Mouse (Mus musculus) bone marrow macrophage, adult 2 months (primary cell): ENCODE measurements around the gene Gtf3c5.

Experiments
- CTCF ChIP-seq: IDR thresholded peaks from 2 replicates; pipeline ENCODE4 v1.5.1; 2012; ENCODE audit warnings: low read depth, mild to moderate bottlenecking, low read length, moderate library complexity
- POLR2A ChIP-seq: IDR thresholded peaks from 2 replicates; pipeline ENCODE4 v1.6.1; 2012; ENCODE audit warnings: mild to moderate bottlenecking, low read depth, low read length, borderline replicate concordance

GRCm38 (mm10) chr2:28537634-28537920 lies 46.0 kb downstream of the Gtf3c5 start:
- TF ChIP-seq POLR2A = no peak
- no peak for TF ChIP-seq CTCF
